Mouse (Mus musculus) thymus, adult 2 months (tissue): Measurements from ENCODE around the gene Hjurp.

Source experiments
- CTCF ChIP-seq: fragments of 200-500 bp; IDR thresholded peaks from 2 replicates; pipeline ENCODE4 v1.5.1; 2012; ENCODE audit warnings: mild to moderate bottlenecking, control low read depth, low read length, moderate library complexity, borderline replicate concordance; ENCODE audit not compliant: control insufficient read depth, poor library complexity, insufficient read depth; ENCODE audit errors: extremely low read depth
- POLR2A ChIP-seq: fragments of 200-500 bp; IDR thresholded peaks from 2 replicates; pipeline ENCODE4 v1.6.1; 2012; ENCODE audit warnings: mild to moderate bottlenecking, low read length, control low read depth, moderate library complexity; ENCODE audit not compliant: control insufficient read depth, poor library complexity, insufficient read depth; ENCODE audit errors: extremely low read depth

DNA sequence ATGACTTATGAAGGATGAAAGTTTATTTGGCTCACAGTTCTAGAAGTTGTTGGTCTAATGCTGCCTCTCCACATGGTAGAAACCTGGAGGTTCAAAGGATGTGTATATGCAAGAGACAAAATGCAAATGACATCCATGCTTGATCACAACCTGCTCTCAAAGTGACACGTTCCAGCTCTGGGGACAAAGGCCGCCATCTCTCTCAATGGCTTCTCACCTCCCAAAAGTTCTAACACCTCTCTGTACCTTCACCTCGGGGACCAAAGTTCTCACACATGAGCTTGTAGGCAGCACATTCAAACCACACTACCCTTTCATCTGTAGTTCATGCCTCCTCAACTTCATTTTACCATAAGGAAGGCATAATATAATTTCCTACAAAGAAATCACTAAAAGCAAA lies 59.9 kb downstream of the Hjurp start:
- TF ChIP-seq POLR2A (no peak), CTCF (no peak)
